20 mouse cellular contexts compared by ENCODE assay signal in genomic region chr15:88503896-88504295, GRCm38 (mm10).
"Had no signal": no experiment of that assay in that cellular context is flagged by ENCODE, and none has a peak within 500 bp of the region (broad histone marks: within the 10 kb centered on the region; RNA-seq: fewer than 3 reads in every experiment).

No protein-coding gene starts in this region.

- H3K9me3 ChIP-seq: kidney, embryonic 15.5 days; limb, embryonic 10.5 days; limb, embryonic 13.5 days; liver, embryonic 12.5 days; lung, embryonic 15.5 days; midbrain, embryonic 10.5 days; midbrain, embryonic 15.5 days had no signal

- H3K9ac ChIP-seq: kidney, embryonic 15.5 days; limb, embryonic 13.5 days; liver, embryonic 12.5 days; liver, embryonic 15.5 days; lung, embryonic 15.5 days; midbrain, embryonic 15.5 days had no signal

- H3K27me3 ChIP-seq: kidney, embryonic 15.5 days; limb, embryonic 13.5 days; liver, embryonic 12.5 days; liver, embryonic 15.5 days; lung, embryonic 15.5 days; megakaryocyte, embryonic 14.5 days; midbrain, embryonic 15.5 days had no signal

- DNase-seq: kidney, adult 8-10 months; kidney, postnatal 10 days; kidney, postnatal 36 days; layer of hippocampus, postnatal 36 days; liver; lung, adult 18-20 months; lung, postnatal 10 days; lung, postnatal 36 days; thymus, adult 18-20 months; thymus, postnatal 36 days had no signal

- ATAC-seq: liver, embryonic 12.5 days; midbrain, embryonic 15.5 days had no signal

- H3K4me2 ChIP-seq: kidney, embryonic 15.5 days; limb, embryonic 13.5 days; liver, embryonic 12.5 days; liver, embryonic 15.5 days; lung, embryonic 15.5 days; midbrain, embryonic 15.5 days had no signal

- H3K27ac ChIP-seq: kidney, embryonic 15.5 days; left cerebral cortex, adult 2 months; limb, embryonic 10.5 days; limb, embryonic 13.5 days; liver, embryonic 12.5 days; liver, embryonic 15.5 days; lung, embryonic 15.5 days; midbrain, embryonic 10.5 days; midbrain, embryonic 15.5 days had no signal

- H3K4me1 ChIP-seq: kidney, embryonic 15.5 days; limb, embryonic 10.5 days; limb, embryonic 13.5 days; liver, embryonic 12.5 days; liver, embryonic 15.5 days; lung, embryonic 15.5 days; megakaryocyte, embryonic 14.5 days had no signal

- H3K36me3 ChIP-seq: kidney, embryonic 15.5 days; limb, embryonic 10.5 days; limb, embryonic 13.5 days; liver, embryonic 12.5 days; liver, embryonic 15.5 days; lung, embryonic 15.5 days; midbrain, embryonic 10.5 days; midbrain, embryonic 15.5 days had no signal

- H3K4me3 ChIP-seq: kidney, embryonic 15.5 days; left cerebral cortex, adult 2 months; limb, embryonic 10.5 days; limb, embryonic 13.5 days; liver, embryonic 12.5 days; liver, embryonic 15.5 days; lung, embryonic 15.5 days; megakaryocyte, embryonic 14.5 days; midbrain, embryonic 10.5 days; midbrain, embryonic 15.5 days had no signal
